Mouse (Mus musculus): Measurements from ENCODE around the gene Atg13.

Atg13 gene

DNA sequence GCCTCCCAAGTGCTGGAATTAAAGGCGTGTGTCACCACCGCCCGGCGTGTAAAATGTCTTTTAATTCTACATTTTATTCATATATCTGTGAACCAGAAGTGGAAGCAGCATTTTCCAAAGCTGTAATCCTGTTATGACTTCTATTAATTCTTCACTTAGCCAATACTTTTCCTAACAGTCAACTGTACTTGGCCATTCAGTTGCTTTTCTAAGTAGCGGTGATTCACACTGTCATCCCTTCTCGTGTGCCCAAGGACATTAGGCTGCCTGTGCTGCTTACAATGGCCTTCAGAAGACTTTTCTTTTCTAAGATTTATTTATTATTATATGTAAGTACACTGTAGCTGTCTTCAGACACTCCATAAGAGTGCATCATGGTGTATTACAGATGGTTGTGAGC, 2.0 kb downstream of the Atg13 start:
- POLR2A ChIA-PET: interaction anchor here in 1 of 4 experiments (1.0 to 5.1 kb wide), 4 partner anchors 11 to 58 kb away, joined by 3 to 33 read pairs (median 6); partner anchors contain the start of genes Arhgap1 and Zfp408
- CTCF ChIA-PET: interaction anchor here in 1 of 4 experiments (0.6 kb wide), 1 partner anchor 326 kb away, joined by 3 read pairs; no protein-coding TSS in a partner anchor

DNA sequence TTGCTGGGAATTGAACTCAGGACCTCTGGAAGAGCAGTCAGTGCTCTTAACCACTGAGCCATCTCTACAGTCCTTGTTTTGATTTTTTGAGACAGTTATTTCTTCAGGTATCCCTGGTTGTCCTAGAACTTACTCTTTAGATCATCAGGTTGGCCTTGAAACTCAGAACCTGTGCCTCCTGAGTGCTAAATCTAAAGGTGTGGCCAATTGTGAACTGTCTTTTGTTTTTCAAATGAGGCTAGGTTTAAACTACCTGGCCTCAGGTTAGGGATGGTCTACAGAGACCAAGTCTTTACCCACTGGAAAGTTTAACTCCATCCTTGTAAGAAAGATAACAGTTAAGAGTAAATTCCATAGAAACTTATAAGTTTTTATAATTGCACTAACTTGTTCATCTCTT, 3.9 kb downstream of the Atg13 start:
- ChIA-PET POLR2A (interaction anchor here in 2 of 4 experiments (0.8 to 5.1 kb wide), 4 partner anchors 9 to 50 kb away, joined by 3 to 33 read pairs (median 6); no protein-coding TSS in a partner anchor), CTCF (no interaction called here)

GRCm38 (mm10) chr2:91705736-91706135, 4.6 kb downstream of the Atg13 start:
- CTCF ChIA-PET: no interaction called here

GRCm38 (mm10) chr2:91701366-91701765, 9.0 kb downstream of the Atg13 start:
- ChIA-PET POLR2A (interaction anchor here in 3 of 4 experiments (0.5 to 1.4 kb wide), 6 partner anchors 9 to 231 kb away, joined by 3 to 7 read pairs (median 4); partner anchors contain the start of genes Atg13 (in 2 of the 3), Harbi1 (in 2 of the 3) and Ambra1 (in 1 of the 3)), CTCF (interaction anchor here in 1 of 4 experiments (0.9 kb wide), 2 partner anchors 9 to 586 kb away, joined by 3 to 4 read pairs; partner anchors contain the start of genes Atg13 and Harbi1)

More at GRCm38 (mm10) chr2:91705736-91706135, 4.6 kb downstream of the Atg13 start:
- POLR2A ChIA-PET: no interaction called here

DNA sequence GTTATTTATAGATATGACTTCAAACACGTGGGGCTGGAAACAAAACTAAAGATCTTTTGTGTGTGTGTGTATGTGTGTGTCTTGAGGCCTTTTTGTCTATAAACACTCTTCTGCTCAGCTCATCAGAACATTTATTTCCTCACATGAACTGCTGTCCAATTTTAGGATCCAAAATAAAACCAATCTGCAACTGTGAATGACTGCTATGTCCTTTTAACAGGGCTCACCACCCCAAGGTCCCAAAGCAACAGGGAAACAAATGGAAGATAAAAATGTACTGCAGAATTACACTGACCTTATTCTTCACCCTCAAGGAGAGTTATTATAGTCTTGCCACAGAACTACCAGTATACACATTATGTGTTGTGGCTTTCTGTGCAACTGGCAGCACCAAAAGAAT, 11.2 kb downstream of the Atg13 start:
- ChIA-PET POLR2A (interaction anchor here in 2 of 4 experiments (0.9 to 6.0 kb wide), 8 partner anchors 10 to 70 kb away, joined by 3 to 33 read pairs (median 4); partner anchors contain the start of genes Atg13 (in 2 of the 2), Harbi1 (in 2 of the 2), Ambra1 (in 1 of the 2) and Arhgap1 (in 1 of the 2)), CTCF (no interaction called here)

DNA sequence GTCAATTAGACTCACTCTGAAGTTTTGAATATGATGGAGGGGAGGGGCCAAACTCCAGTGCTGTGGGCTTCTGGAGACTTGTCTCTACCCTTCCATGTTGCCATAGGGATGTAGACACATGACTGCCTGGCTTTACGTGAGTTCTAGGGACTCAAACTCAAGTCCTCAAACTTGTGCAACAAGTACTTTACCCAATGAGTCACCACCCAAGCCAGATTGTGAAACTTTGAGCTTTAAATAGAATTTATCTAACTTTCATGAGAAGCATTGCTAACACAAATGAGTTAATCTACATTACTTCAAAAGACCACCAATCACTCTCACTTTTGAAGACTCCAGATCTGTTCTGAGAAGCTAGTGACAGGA, 14.2 kb downstream of the Atg13 start:
- ChIA-PET CTCF (interaction anchor here in 1 of 4 experiments (1.3 kb wide), 1 partner anchor 26 kb away, joined by 3 read pairs; no protein-coding TSS in a partner anchor), POLR2A (interaction anchor here in 2 of 4 experiments (1.3 to 6.0 kb wide), 6 partner anchors 8 to 46 kb away, joined by 3 to 33 read pairs (median 3); partner anchors contain the start of genes Atg13 (in 2 of the 2), Harbi1 (in 2 of the 2), Arhgap1 (in 1 of the 2) and Zfp408 (in 1 of the 2))

DNA sequence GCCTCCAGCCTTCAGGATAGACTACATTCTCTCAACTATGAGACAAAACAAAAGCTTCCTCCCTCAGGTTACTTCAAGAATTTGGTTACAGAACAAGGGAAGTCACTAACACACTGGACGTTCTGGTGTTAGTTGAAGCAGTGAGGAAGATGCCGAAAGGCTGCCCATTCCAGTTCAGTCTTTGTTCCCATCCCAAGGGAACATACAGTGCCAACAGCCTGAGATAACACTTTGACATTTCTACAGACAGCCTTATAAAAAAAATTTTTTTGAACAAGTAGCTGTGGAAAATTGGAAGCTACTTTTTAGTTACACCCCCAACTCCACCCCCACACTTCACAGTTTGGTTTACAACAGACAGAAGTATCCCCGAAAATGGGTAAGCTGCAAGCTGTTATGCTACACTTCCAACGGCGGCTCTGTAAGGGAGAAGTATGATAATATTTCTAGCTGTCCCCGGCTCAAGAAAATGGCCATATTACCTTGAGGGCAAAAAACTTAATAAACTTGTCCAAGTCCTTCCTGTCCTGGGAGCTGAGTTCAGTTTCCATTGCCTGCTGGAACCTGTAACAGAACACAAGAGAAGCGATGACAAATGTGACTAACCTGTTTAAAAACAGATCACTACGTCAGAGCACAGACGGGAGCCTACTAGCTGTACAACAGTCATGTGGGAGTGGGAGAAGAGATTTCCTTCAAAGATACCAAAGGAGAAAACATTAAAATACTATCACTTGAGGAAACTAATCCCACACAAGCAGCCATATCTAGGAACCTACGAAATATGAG, 14.7 kb downstream of the Atg13 start:
- ChIA-PET CTCF (interaction anchor here in 1 of 4 experiments (1.3 kb wide), 1 partner anchor 27 kb away, joined by 3 read pairs; no protein-coding TSS in a partner anchor), POLR2A (interaction anchor here in 2 of 4 experiments (1.3 to 6.0 kb wide), 6 partner anchors 8 to 46 kb away, joined by 3 to 33 read pairs (median 3); partner anchors contain the start of genes Atg13 (in 2 of the 2), Harbi1 (in 2 of the 2), Arhgap1 (in 1 of the 2) and Zfp408 (in 1 of the 2))

DNA sequence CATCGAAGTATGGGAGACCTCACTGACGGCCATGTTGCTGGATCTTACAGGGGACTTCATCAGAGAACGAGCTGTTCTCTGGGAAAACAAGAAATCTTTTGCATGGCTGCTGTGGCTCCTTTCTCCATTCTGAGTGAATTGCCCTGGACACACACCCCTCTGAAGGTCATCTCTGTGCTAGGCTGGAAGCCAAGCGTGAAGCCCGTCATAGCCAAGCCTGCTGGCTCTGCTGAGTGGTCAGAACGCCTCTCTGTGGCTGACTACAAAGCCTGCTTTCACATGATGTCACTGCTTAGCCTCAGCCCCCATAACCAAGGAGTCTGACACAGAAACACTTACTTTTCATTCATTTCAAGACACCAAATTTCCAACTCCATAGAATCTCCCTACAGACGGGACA, 20.9 kb downstream of the Atg13 start:
- CTCF ChIA-PET: no interaction called here
- POLR2A ChIA-PET: interaction anchor here in 3 of 4 experiments (0.6 to 4.6 kb wide), 7 partner anchors 8 to 137 kb away, joined by 3 to 26 read pairs (median 4); partner anchors contain the start of genes Atg13 (in 1 of the 3) and Harbi1 (in 1 of the 3)

DNA sequence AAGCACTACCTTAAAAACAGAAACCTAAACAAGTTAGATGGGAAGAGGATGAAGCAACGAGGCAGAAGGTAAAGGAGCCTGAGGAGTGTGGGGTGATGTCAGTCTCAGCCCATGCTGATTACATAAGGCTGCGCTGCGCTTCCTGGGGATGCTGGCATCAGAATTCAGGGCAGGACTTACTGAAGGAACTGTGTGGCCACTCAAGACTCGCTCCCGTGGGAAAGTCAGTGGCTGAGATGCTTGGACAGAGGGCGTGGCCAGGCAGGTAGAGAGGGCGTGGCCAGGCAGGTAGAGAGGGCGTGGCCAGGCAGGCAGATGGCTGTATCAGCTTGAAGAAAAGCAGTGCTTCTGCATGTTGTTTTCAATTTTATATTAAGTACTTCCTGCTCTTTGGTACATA, 26.5 kb downstream of the Atg13 start:
- CTCF ChIA-PET: interaction anchor here in 3 of 4 experiments (0.9 to 1.6 kb wide), 5 partner anchors 10 to 31 kb away, joined by 3 to 7 read pairs (median 4); no protein-coding TSS in a partner anchor
- POLR2A ChIA-PET: interaction anchor here in 2 of 4 experiments (0.8 to 2.3 kb wide), 10 partner anchors 8 to 157 kb away, joined by 3 to 11 read pairs (median 4); partner anchors contain the start of genes Ambra1 (in 1 of the 2), Ckap5 (in 1 of the 2) and Harbi1 (in 1 of the 2)

DNA sequence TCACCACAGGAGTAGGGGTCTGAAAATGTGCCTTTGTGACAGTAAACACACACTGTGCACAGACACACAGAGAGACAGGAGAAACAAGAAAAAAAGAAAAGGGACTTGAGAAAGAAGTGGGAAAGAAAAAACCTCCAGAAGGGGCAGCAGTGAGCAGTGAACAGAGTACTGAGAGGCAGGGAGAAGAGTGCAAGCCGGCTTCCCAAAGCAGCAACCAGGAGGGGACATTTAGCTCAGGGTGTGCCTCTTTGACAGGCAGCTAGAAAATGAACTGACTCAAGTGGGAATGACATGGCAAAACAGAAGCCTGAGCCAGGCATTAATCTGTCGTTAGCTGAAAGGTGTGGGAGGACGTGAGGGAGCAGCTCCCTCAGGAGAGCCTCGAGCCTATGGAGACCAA, 27.5 kb downstream of the Atg13 start:
- CTCF ChIA-PET: interaction anchor here (0.5 to 1.6 kb wide), 20 partner anchors 8 to 1269 kb away, joined by 3 to 8 read pairs (median 4); partner anchors contain the start of genes Atg13 (in 1 of the 4) and Harbi1 (in 1 of the 4)
- POLR2A ChIA-PET: interaction anchor here in 2 of 4 experiments (0.6 to 2.3 kb wide), 17 partner anchors 9 to 172 kb away, joined by 3 to 11 read pairs (median 4); partner anchors contain the start of genes Ambra1 (in 2 of the 2), Harbi1 (in 2 of the 2), Atg13 (in 1 of the 2) and Ckap5 (in 1 of the 2)

DNA sequence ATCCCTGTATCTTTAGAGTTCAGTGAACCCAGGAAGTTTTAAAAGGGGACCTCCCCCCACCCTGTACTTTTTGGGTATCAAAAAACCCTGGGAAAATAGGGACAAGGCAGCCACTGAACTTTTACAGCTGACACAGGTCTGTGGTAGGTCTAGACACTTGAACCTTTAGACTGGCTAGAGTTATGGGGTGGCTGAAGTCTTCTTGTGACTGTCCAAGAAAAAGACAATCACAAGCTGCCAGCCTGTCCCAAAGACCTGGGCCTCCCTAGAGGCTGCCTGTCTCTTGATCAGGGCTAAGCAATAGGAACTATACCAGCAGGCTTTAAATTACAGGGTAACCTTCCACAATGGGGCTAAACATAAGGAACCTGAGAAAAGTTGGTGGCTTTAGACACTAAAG, 33.4 kb downstream of the Atg13 start:
- ChIA-PET POLR2A (interaction anchor here in 2 of 4 experiments (0.6 kb wide), 3 partner anchors 226 to 412 kb away, joined by 3 to 8 read pairs (median 3); partner anchors contain the start of gene Arfgap2 (in 1 of the 2)), CTCF (no interaction called here)

DNA sequence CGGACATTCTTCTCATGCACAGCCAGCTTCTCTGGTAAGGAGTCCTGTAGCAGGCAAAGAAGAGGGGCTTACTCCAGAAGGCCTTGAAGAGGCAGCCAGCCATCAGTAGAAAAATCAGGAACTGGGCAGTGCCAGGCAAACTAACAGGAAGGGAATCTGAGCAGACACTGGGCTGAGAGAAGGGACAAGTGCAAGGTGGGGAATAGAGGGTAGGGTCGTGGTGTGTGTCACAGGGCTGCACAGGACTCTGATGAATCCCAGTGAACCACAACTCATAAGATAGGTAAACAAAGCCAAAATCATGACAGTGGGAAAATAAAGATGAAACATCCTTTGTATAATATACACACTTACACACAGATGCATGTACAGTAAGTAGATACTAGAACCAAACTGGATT, 34.0 kb downstream of the Atg13 start:
- CTCF ChIA-PET: no interaction called here

GRCm38 (mm10) chr2:91674895-91675294, 35.5 kb downstream of the Atg13 start:
- ChIA-PET CTCF (interaction anchor here in 2 of 4 experiments (1.1 to 1.6 kb wide), 3 partner anchors 8 to 19 kb away, joined by 3 to 6 read pairs (median 4); no protein-coding TSS in a partner anchor), POLR2A (interaction anchor here in 3 of 4 experiments (0.6 to 3.1 kb wide), 8 partner anchors 8 to 50 kb away, joined by 3 to 14 read pairs (median 3); partner anchors contain the start of gene F2 (in 1 of the 3))

More for the DNA sequence above, 34.0 kb downstream of the Atg13 start:
- POLR2A ChIA-PET: no interaction called here

- ChIA-PET POLR2A (interaction anchor here in 3 of 4 experiments (0.6 to 8.4 kb wide), 23 partner anchors 8 to 382 kb away, joined by 3 to 40 read pairs (median 3); partner anchors contain the start of genes Ambra1 (in 2 of the 3), Arhgap1 (in 2 of the 3), Zfp408 (in 2 of the 3) and Atg13 (in 1 of the 3)), CTCF (interaction anchor here in 2 of 4 experiments (1.4 to 1.8 kb wide), 4 partner anchors 10 to 17 kb away, joined by 4 to 7 read pairs (median 6); no protein-coding TSS in a partner anchor)
These were observed 36.8 kb downstream of the Atg13 start for GRCm38 (mm10) chr2:91673587-91673986.

DNA sequence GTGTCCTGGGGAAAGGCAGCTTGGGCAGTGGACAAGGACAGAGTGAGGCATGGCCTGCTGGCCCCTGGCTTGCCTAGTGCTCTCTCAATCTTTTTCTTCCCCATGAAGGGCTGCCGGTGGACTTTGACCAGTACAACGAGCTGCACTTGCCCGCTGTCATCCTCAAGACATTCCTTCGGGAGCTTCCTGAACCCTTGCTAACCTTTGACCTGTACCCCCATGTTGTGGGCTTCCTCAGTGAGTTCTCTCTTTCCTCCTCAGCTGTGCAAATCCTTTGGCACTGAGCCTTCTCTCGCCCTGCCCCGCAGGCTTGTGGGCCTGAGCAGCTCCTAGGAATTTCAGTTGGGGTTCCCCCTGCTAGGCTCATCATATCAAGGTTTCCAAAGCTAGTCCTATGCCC, 40.3 kb downstream of the Atg13 start:
- POLR2A ChIA-PET: interaction anchor here in 2 of 4 experiments (0.7 to 8.4 kb wide), 4 partner anchors 12 to 41 kb away, joined by 3 to 40 read pairs (median 20); partner anchors contain the start of genes Atg13 (in 1 of the 2) and Harbi1 (in 1 of the 2)
- CTCF ChIA-PET: interaction anchor here in 2 of 4 experiments (1.0 to 1.8 kb wide), 2 partner anchors 13 to 24 kb away, joined by 3 to 4 read pairs; no protein-coding TSS in a partner anchor

GRCm38 (mm10) chr2:91669326-91669725, 41.0 kb downstream of the Atg13 start:
- ChIA-PET POLR2A (interaction anchor here in 2 of 4 experiments (0.7 to 8.4 kb wide), 8 partner anchors 9 to 32 kb away, joined by 3 to 40 read pairs (median 4); no protein-coding TSS in a partner anchor), CTCF (interaction anchor here in 2 of 4 experiments (1.0 to 4.4 kb wide), 3 partner anchors 13 to 23 kb away, joined by 3 to 19 read pairs (median 4); no protein-coding TSS in a partner anchor)

DNA sequence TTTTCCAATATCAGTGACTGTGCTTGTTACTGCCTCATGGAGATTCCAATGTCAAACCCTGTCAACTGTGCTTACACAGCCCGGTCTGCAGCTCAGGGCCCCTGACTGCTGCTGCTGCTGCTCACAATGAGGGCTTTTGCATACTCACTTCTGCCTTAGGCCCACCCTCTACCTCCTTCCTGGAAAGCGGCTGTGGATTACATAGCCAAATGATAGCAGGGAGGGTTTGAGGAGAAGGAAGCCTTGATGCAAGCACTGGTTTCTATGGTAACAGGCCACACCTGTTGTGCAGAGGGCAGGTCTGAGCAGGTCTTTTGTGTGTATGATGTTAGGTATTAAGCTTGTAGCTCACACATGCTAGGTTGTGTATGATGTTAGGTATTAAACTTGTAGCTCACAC, 42.6 kb downstream of the Atg13 start:
- CTCF ChIA-PET: interaction anchor here (0.5 to 4.4 kb wide), 5 partner anchors 11 to 251 kb away, joined by 3 to 19 read pairs (median 5); no protein-coding TSS in a partner anchor
- POLR2A ChIA-PET: interaction anchor here in 3 of 4 experiments (0.7 to 8.4 kb wide), 18 partner anchors 9 to 43 kb away, joined by 3 to 40 read pairs (median 6); partner anchors contain the start of genes Arhgap1 (in 2 of the 3), Atg13 (in 2 of the 3), F2 (in 2 of the 3) and Harbi1 (in 2 of the 3)
